Mouse (Mus musculus): ENCODE data around the gene Ppp1r10. TPM values are rescaled to one million over a fixed set of nuclear protein-coding genes. Genes with fewer than 3 reads are reported as not detected.

Ppp1r10 gene
- total RNA-seq, 2 experiments from 2014 or later = 22.6 to 44.3 TPM

DNA sequence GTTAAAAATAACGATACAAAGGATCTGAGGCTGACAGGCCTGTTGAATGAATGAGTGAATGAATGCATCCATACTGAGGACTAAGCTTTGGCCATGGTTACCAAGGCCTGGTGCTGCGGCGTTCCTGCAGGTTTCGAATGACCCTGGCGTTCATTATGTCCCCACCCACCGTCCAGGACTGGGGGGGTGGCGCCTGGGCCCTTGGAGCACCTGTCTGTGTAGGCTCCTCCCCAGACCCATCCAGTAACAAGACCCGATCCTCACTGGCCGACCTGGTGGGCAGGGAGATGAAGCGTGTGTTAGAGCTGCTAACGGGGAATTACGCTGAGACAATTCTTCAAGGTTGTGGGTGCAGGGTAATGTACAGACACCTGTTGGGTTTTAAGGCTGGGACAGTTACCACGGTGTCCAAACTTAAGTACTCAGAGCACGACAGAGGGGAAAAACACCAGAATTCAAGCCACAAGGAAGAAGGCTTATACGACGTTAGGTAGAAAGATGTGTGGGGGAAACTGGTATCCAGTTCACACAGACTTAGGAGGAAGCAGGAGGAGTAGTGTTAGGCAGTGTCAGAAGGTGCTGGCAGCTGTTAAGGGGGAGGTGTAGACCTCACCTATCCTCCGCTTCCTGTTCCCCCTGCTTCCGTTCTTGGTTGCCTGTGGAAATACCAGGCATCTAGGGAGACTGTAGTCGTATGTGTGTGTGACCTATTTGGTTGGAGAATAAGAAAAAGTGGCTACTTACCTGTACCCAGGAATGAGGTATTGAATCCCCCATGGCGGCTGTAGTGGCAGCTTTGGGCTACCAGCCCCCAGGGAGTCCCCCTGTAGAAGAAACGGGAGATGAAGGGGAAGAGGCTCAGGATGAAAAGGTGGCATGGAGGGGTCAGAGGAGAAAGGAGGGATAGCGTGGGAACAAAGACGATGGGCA lies 18.3 kb upstream of the Ppp1r10 start:
- DNase-seq = no peak
- intact Hi-C loops (cut with DNase I) = loop anchor here (2.0 kb wide), 1 partner anchor 17 kb away; no protein-coding TSS in a partner anchor

DNA sequence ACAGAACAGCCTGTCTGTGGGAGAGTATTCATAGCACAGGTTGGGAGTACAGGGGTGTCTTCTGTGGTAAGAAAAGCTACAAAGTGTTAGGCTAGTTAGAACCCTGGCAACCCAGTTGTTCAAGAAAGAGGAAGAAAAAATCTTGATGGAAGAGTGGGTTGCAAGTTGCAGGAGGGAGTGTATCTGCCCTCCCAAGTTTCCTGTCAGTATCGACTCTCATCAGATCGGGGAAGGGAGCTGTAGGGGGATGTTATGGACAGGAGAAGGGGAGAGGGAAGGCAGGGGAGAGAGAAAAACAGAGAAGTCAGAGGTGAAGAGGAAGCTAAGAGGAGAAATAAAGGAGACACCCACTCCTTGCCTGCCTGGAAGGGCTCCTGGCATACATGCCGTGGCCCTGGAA lies 15.6 kb upstream of the Ppp1r10 start:
- intact Hi-C loops (cut with DNase I) = no loop called here
- no peak for DNase-seq

DNA sequence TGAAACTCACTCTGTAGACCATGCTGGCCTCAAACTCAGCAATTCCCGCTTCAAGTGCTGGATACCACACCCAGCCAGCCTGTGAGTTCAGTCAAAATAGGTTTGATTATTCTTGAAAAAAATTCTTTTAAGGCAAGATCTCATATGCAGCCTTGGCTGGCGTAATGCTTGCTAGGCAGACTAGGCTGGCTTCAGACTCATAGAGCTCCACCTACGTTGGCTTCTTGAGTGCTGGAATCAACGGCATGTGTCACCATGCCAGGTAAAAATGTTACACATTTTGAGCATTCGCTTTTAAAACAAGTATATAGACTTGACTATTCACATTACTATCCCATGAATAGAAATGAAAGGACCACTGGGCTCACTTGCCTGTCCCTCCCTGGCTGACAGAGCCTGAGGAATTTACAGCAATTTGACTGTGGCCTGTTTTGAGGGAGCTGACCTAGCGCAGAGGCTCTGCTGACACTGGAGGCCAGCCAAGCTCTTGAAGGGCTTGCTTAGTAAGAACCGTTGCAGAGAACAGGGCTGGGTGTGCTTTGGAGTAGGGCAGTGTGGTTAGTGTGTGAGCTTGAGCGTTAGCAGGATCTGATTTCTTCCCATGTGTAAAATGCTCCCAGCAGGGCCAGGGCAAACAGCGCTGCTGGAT lies 12.8 kb upstream of the Ppp1r10 start:
- intact Hi-C loops (cut with DNase I) = no loop called here
- peak; percentile 39 to 50 for DNase-seq

DNA sequence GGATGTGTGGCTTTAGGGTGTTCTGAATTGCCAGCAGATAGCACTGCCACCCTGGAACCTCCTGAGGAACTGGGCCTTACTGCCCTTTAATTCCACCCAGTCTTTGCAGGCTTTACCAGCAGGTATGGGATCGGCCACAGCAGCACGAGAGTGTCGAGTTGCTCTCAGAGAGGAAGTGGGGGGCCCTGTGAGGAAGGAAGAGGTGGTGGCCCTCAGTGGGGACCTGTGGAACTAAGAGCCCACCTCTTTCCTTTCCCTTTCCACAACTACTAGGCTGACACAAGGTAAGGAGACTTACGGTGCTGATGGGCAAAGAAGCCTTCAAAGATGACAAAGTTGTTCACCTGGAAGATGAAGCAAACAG lies 12.3 kb upstream of the Ppp1r10 start:
- intact Hi-C loops (cut with DNase I) = no loop called here

DNA sequence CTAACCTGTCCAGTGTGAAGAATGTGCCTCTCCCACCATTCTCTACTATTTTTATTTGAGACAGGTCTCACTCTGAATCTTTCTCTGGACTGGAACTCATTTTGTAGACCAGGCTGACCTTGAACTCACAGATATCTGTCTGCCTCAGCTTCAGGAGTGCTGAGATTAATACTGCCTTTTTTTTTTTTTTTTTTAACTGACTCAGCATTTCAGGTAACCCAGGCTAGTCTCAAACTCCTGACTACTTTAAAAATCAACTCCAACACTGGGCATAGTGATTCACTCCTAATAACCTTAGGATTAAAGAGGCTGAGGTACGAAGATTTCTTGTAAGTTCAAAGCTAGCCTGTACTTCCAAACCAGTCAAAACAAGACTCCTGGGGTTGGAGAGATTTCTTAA lies 10.6 kb upstream of the Ppp1r10 start:
- DNase-seq = no peak
- intact Hi-C loops (cut with DNase I) = no loop called here

More for the DNA sequence above, 12.3 kb upstream of the Ppp1r10 start:
- DNase-seq = no peak

DNA sequence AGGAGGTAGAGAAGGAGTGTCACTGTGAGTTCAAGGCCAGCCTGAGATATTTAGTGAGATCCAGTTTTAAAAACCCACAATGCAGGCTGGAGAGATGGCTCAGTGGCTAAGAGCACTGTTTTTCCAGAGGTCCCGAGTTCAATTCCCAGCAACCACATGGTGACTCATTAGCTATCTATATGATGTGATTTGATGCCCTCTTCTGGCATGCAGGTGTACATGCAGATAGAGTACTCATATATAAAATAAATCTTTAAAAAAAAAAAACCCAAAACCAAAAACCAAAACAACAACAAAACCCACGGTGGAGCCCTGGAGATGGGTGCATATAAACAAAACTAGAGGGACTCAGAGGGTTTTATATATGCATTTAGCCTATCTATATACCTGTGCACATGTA lies 8.6 kb upstream of the Ppp1r10 start:
- intact Hi-C loops (cut with DNase I) = loop anchor here (2.0 kb wide), 1 partner anchor 27 kb away; no protein-coding TSS in a partner anchor
- no peak for DNase-seq

DNA sequence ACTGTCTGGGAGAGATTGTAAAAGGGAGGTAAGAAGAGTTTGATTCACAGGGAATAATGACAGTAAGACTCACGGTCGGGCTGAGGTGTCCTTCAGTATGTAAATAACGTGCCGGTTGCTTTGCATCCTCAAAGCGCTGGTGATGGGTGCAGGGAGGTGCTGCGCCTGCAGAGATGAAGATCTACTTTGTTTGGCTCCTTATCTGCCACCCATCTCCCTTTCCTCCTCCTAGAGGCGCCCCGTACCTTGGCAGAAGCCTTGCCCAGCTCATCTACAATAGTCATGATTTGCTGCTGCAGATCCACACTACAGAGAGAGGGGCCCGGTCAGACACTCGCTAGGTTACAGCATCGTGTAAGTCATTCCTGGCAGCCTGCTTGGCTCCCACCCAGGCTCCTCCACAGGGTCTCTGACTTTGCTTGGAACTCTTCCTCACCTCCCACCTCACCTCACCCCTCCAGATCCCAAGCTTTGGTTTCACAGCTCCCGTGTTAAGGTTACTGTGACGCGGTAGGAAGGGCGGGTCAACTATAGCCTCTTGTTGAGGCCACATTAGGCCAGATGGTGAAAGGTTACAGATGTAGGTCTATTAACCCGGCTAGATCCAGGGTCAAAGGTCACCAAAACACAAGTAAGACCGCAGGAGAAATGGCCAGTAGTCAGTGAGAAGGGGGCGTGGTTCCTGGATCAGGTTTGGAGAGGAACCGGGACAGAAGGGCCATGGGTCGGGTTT lies 6.9 kb upstream of the Ppp1r10 start:
- intact Hi-C loops (cut with DNase I) = loop anchor here (2.0 kb wide), 1 partner anchor 29 kb away; no protein-coding TSS in a partner anchor
- no peak for DNase-seq

DNA sequence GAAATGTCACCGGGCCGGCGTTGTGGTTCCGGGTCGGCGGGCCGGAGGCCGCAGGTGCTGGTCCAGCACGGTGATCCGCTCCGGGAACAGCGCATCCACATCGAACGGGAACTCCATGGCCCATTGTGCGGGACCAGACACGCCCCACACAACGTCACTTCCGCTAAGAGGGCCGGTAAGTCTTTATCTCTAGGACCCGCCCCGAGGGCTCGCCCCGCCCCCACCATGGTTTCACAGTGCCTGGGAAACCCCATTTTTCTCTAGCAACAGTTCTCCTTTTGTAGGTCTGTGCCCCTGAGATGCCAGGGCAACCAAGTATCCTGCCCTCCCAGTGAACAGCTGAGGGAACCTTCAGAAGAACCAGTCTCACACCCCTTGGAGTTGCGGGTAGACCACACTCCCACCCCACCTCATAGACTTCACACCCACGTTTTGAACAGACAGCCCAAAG lies 6.3 kb upstream of the Ppp1r10 start, which contains the start of gene Atat1:
Gene Atat1, minus strand, starts transcription at position 157 of the 451 bp plus-strand sequence.
- intact Hi-C loops (cut with DNase I) = loop anchor here (2.0 kb wide), 1 partner anchor 29 kb away; no protein-coding TSS in a partner anchor

DNA sequence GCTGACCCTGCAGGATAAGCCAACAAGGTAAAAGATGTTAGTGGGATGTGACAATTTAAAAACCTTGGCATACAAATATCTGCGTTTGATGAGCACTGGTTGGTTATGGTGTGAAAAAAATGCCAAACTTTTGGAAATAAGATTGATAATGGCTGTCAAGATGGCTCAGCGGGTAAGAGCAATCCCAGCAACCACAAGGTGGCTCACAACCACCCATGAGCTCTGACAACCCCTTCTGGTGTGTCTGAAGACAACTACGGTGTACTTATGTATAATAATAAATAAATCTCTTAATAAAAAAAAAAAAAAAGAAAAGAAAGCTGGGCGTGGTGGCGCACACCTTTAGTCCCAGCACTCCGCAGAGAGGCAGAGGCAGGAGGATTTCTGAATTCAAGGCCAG lies 1.3 kb upstream of the Ppp1r10 start:
- intact Hi-C loops (cut with DNase I) = loop anchor here (2.0 kb wide), 1 partner anchor 16 kb away; no protein-coding TSS in a partner anchor
- no peak for DNase-seq

More for the DNA sequence above, 6.3 kb upstream of the Ppp1r10 start, which contains the start of gene Atat1:
- DNase-seq = peak; percentile 90 to 96

DNA sequence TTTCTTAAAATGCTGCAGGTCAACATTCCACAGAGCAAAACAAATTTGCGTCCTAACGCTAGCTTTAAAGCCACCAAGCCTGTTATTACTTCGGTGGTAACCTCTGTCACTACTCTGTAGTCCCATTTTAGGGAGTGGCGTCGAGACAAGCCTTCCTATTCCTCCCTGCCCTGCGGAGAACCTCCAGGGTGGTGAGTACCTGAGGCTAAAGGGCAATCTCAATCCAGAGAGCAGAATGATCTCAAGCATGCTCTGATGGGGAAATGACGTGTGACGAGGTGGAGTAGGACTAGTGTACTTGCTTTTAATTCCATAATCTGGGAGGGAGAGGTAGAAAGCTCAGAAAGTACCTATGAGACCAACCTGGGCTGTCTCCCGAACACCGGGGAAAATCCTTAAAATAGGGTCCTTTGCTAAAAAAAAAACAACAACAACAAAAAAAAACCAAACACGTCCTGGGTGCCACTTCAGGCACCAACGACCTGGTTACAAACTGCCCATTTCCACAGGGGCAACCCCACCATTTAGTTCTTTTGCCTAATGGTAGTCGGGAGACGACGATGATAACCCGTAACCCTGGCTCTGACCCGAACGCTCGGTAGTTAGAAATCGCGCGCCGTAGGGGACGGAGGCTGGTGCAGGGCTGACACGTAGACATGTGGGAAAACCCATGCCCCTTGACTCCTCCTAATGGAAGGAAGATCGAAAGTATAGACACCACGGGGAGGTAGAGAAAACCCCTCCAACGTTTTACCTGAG lies 517 bp upstream of the Ppp1r10 start:
- no peak for DNase-seq
- intact Hi-C loops (cut with DNase I) = loop anchor here (2.0 kb wide), 3 partner anchors 17 to 79 kb away; no protein-coding TSS in a partner anchor

DNA sequence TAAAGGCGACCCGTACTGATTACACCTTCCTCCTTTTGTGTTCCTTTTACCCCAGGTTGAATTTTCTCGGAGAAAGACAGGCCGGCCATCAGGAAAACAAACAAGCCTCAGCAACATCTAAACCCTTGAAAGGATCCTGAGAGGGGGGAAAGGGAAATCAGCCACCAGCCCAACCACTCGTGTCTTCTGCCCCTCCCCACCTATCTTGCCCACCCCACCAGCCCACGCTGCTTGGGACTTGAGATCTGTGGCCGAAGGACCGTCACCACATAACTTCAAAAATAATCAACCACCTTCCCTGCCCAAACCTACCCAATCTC lies 869 bp downstream of the Ppp1r10 start:
- DNase-seq = no peak
- intact Hi-C loops (cut with DNase I) = loop anchor here (2.0 kb wide), 2 partner anchors 50 to 80 kb away; no protein-coding TSS in a partner anchor

DNA sequence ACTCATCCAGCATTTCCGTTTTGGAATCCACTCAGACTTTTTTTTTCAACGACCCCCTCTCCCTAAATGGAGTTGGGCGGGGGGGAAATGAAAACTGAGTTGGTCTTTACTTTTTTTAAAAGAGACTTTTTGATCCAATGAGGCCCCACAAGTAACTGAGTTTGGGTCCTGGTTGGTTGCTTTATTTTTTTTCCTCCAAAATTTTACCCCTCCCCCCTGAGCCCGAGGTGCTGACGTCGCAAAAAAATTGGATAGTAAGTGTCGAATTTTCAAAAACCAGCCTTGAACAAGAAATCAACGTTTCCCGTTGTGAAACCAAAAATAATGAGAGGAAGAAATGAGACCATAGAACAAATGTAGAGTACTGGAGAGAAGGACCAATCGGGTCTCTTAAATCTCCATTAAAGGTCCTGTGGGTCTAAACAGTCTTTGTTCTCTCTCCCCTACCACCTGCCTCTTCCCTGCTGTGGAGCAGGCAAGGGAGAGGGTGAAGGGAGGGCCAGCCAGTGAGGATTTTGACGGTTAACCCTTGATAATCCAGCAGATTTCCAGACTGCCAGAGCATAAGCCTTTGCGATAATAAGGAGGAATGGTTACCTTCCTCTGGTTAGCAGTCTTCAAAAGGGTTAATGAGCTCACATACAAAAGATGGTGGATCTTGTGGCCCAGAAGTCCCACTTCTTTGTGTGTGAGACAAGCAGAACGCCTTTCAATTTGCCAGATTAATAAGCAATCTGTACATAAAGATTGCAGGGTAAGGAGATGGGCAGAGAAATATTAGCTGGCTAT lies 1.4 kb downstream of the Ppp1r10 start:
- DNase-seq = peak; percentile 46 to 59
- intact Hi-C loops (cut with DNase I) = loop anchor here (2.0 kb wide), 2 partner anchors 51 to 81 kb away; no protein-coding TSS in a partner anchor

DNA sequence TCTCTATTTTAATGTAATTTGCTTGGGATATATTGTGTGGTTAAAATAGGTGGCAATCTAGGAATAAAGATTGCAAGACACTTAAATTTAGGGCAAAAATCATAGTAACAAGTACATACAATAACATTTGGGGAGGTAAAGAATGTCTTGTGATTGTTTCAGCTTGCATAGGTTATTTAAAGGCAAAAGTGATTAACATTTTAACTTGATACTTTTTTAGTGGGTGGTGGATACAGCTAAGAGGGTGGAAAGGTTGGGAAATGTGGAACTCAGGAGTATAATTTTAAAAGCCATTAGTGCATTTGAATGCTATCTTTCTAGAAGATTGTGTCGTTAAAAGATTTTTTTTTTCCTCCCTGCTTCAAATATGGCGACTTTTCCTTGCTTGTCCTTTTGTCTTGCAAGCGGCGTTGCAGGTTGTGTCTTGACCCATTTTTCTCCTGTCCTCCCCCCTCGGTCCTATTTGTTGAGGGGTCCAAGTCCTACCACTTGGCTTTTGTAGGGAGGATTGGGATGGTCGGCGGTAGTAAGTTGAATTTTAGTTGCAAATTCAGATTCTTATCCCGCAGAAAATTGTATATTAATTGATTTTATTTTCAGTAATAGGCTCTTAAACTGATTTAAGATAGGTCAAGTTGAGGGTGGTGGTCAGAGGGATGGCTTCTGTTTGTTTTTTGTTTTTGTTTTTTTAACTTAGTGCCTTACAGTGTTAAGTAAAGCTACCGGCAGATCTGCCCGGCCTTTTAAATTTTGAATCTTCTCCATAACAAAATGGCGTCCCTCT lies 2.2 kb downstream of the Ppp1r10 start:
- intact Hi-C loops (cut with DNase I) = no loop called here
- DNase-seq = peak; percentile 53 to 62

DNA sequence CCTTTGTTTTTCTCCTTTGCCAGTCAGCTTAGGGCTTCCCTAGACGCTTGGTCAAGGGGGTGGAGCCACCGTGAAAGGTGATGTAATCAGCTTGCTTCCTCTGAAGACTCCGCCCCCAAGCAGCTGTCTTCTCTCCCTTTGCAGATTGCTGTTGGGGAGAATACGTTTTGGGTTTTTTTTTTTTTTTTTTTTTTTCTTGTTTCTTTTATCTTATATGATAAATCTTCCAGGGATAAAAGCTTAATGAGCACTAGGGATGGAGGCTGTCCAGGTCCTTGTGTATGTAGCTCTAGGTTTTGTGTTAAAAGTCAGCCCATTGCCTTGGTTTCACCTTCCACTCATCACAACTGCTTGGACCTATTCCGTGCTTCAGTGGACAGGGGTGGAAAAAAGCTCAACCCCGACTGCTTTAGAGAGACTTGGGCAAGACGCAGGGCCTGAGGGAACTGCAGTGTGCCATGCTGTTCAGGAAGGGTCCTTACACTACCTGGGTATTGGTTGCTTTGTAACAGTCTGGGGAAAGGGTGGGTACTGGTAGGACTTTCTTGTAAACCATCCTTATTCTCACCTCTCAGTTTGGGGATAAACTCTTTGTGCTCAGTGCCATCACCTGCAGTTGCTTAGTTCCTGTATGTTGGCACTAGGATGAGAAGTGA lies 3.0 kb downstream of the Ppp1r10 start:
- intact Hi-C loops (cut with DNase I) = no loop called here
- DNase-seq = peak; percentile 90 to 94

DNA sequence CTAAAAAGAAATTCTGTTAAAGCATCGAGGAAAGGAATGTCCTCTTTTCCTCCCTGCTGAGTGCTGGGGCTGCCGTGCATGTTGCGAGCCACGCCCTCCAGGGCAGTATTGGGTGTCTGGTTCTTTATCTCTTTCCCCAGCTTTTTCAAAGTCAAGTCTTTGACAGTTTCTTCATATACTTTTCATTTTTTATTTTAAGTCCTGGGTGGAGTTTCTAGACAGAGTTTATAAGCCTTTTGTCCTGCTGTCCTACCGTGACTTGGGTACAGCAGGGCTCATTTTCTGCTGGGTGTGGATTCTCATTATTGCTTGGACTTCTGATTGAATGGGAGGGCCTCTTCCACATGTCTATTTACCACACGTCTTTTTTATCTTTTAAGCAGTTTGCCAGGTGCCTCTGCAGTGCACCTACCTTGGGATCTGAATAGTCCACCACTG lies 3.6 kb downstream of the Ppp1r10 start:
- DNase-seq = no peak
- intact Hi-C loops (cut with DNase I) = loop anchor here (5.0 kb wide), 1 partner anchor 62 kb away; the partner anchor contains the start of gene Prr3

DNA sequence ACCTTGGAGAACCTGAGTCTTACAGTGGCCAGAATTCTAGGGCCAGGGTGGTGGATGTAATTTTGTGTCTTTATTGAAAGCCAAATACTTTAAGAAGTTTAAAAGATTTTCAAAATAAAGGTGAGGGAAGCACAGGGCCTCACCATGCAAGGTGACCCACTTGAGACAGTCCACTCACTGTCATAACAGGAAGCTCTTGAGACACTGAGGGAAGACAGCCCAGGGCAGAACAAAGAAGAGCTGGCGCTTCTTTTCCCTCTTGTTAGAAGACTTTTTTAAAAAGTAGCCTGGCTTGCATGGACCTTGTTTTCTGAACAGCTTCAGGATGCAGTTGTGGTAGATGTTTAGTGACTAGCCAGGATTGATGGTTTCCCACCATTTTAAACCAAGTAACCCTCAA lies 4.2 kb downstream of the Ppp1r10 start:
- DNase-seq = no peak
- intact Hi-C loops (cut with DNase I) = loop anchor here (5.0 kb wide), 1 partner anchor 62 kb away; the partner anchor contains the start of gene Prr3

DNA sequence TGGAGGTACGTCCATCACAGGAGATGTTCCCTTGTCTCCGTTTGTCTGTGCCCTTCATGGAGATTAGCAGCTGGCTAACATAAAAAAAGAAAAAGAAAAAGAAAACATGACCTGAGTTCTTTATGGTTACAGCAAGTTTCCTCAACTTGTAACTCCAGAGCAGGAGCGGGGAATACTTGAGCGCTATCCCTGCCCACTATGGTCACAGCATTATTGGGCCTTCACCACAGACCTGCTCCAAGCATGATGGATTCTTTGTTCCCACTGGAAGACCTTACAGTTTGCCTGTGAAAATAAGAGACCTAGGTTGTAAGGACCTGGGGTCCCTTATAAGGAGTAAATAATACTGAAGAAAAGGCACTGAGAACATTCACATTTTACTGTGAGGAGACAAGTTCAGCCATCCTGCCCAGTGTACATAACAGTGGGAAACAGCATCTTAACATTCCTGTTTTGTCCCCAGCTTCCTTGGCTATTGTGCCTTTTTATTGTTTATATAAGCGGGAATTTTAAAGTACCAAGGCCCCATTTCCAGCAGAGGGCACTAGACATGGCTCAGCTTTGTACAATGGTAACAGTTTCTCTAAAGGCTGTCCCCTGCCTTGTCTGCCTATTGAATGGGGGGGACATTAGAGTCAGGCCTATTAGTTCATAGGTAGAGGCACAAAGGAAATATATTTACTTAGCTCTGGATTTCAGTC lies 4.8 kb downstream of the Ppp1r10 start:
- no peak for DNase-seq
- intact Hi-C loops (cut with DNase I) = loop anchor here (5.0 kb wide), 1 partner anchor 61 kb away; the partner anchor contains the start of gene Prr3
